Mouse (Mus musculus): Measurements from ENCODE around the gene Tacr2. TPM values are rescaled to one million over a fixed set of nuclear protein-coding genes. Genes with fewer than 3 reads are reported as not detected.

Tacr2 gene
- polyA plus RNA-seq (2014; fragmentation: Nextera tagmentation; extraction: Ambion mirVana): not detected in 2 replicates

DNA sequence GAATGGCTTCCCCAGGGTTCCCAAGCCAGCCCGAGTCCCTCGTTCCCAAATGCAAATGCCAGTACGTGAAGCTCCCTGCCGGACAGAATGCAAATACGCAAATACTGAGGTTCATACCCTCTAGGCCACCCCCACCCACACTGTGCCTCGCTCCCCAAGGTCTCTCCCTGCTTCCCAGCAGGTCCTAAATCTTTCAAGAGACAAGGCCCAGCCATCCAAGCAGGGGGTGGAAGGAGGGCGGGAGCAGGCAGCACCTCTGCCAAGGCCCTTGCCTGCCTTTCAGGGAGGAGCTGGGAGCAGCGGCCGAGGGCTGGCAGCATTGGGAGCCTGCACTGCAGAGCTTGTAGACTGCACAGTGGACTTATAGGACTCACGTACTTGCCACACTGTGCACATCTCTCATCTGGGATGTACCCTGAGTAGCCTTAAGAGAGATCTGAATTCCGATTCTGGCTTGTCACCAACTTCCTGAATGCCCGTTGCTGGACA is at the start of gene Tacr2:
TSS of gene Tacr2 (plus strand) at position 439 of the 489 bp plus-strand sequence.
- Histone ChIP-seq H3K9me3 (ENCODE audit: control insufficient read depth, low read length) (no peaks in the 10 kb centered on the region), H3K27me3 (ENCODE audit: control insufficient read depth, insufficient read depth, low read length) (no peaks in the 10 kb centered on the region), H3K9ac (ENCODE audit: low read depth, low read length) (no peak within 1 kb of the TSS), H3K4me1 (replicated peaks; ENCODE audit: control insufficient read depth, insufficient read depth, low read length) (no peaks in the 10 kb centered on the region), H3K4me3 (ENCODE audit: low read depth, low read length) (no peak within 1 kb of the TSS), H3K4me2 (replicated peaks; ENCODE audit: low read depth, low read length) (no peak within 1 kb of the TSS), H3K36me3 (ENCODE audit: control insufficient read depth, insufficient read depth, low read length) (no peaks in the 10 kb centered on the region), H3K27ac (ENCODE audit: low read depth, low read length) (no peak within 1 kb of the TSS; the same call in 1 of the 2 replicates)
- WGBS: 45% methylated on average over 12 of the region's 12 CpGs
- ATAC-seq (ENCODE audit: low FRiP score): no peak
- DNase-seq (ENCODE audit: low spot score): no peak

- Histone ChIP-seq H3K4me3 (ENCODE audit: low read depth, low read length) (no peak overlapping the region), H3K9me3 (ENCODE audit: control insufficient read depth, low read length) (no peaks in the 10 kb centered on the region), H3K27ac (ENCODE audit: low read depth, low read length) (no peak overlapping the region), H3K9ac (ENCODE audit: low read depth, low read length) (no peak overlapping the region), H3K4me1 (replicated peaks; ENCODE audit: control insufficient read depth, insufficient read depth, low read length) (no peaks in the 10 kb centered on the region), H3K4me2 (replicated peaks; ENCODE audit: low read depth, low read length) (no peak overlapping the region), H3K27me3 (ENCODE audit: control insufficient read depth, insufficient read depth, low read length) (no peaks in the 10 kb centered on the region), H3K36me3 (ENCODE audit: control insufficient read depth, insufficient read depth, low read length) (no peaks in the 10 kb centered on the region)
- WGBS: 79% methylated on average over 6 of the region's 6 CpGs
- DNase-seq (ENCODE audit: low spot score) (no peak), ATAC-seq (ENCODE audit: low FRiP score) (no peak)
These were observed 49.7 kb upstream of the Tacr2 start for GRCm38 (mm10) chr10:62202574-62202973.

GRCm38 (mm10) chr10:62208241-62208896 is 43.9 kb upstream of the Tacr2 start:
- H3K27ac ChIP-seq (ENCODE audit: low read depth, low read length): 0 out of 2 replicates have a peak overlapping the region, but pooled peaks have one; percentile 25
- WGBS: 50% methylated on average over 10 of the region's 10 CpGs
- ATAC-seq (ENCODE audit: low FRiP score): peak; percentile 78

GRCm38 (mm10) chr10:62211310-62211709 is 40.9 kb upstream of the Tacr2 start:
- Histone ChIP-seq H3K27ac (ENCODE audit: low read depth, low read length) (no peak overlapping the region), H3K9me3 (ENCODE audit: control insufficient read depth, low read length) (no peaks in the 10 kb centered on the region), H3K4me2 (replicated peaks; ENCODE audit: low read depth, low read length) (no peak overlapping the region), H3K27me3 (ENCODE audit: control insufficient read depth, insufficient read depth, low read length) (no peaks in the 10 kb centered on the region), H3K36me3 (ENCODE audit: control insufficient read depth, insufficient read depth, low read length) (no peaks in the 10 kb centered on the region), H3K4me3 (ENCODE audit: low read depth, low read length) (no peak overlapping the region), H3K9ac (ENCODE audit: low read depth, low read length) (no peak overlapping the region), H3K4me1 (replicated peaks; ENCODE audit: control insufficient read depth, insufficient read depth, low read length) (no peaks in the 10 kb centered on the region)
- 62% methylated on average over 6 of the region's 6 CpGs for WGBS
- no peak for ATAC-seq (ENCODE audit: low FRiP score)
- no peak for DNase-seq (ENCODE audit: low spot score)

More at GRCm38 (mm10) chr10:62208241-62208896, 43.9 kb upstream of the Tacr2 start:
- peak; percentile 43 for DNase-seq (ENCODE audit: low spot score)
- Histone ChIP-seq H3K4me2 (replicated peaks; ENCODE audit: low read depth, low read length) (no peak overlapping the region), H3K4me3 (ENCODE audit: low read depth, low read length) (no peak overlapping the region), H3K27me3 (ENCODE audit: control insufficient read depth, insufficient read depth, low read length) (no peaks in the 10 kb centered on the region), H3K9ac (ENCODE audit: low read depth, low read length) (no peak overlapping the region), H3K4me1 (replicated peaks; ENCODE audit: control insufficient read depth, insufficient read depth, low read length) (no peaks in the 10 kb centered on the region), H3K9me3 (ENCODE audit: control insufficient read depth, low read length) (no peaks in the 10 kb centered on the region), H3K36me3 (ENCODE audit: control insufficient read depth, insufficient read depth, low read length) (no peaks in the 10 kb centered on the region)

GRCm38 (mm10) chr10:62215169-62215616 is 37.0 kb upstream of the Tacr2 start:
- DNase-seq (ENCODE audit: low spot score) (no peak), ATAC-seq (ENCODE audit: low FRiP score) (no peak)
- 74% methylated on average over 5 of the region's 5 CpGs for WGBS
- Histone ChIP-seq H3K4me2 (replicated peaks; ENCODE audit: low read depth, low read length) (no peak overlapping the region), H3K9ac (ENCODE audit: low read depth, low read length) (no peak overlapping the region), H3K9me3 (ENCODE audit: control insufficient read depth, low read length) (no peaks in the 10 kb centered on the region), H3K36me3 (ENCODE audit: control insufficient read depth, insufficient read depth, low read length) (no peaks in the 10 kb centered on the region), H3K4me1 (replicated peaks; ENCODE audit: control insufficient read depth, insufficient read depth, low read length) (no peaks in the 10 kb centered on the region; the same call in 1 of the 2 replicates), H3K4me3 (ENCODE audit: low read depth, low read length) (no peak overlapping the region), H3K27me3 (ENCODE audit: control insufficient read depth, insufficient read depth, low read length) (no peaks in the 10 kb centered on the region), H3K27ac (ENCODE audit: low read depth, low read length) (no peak overlapping the region)

GRCm38 (mm10) chr10:62215633-62216032 is 36.6 kb upstream of the Tacr2 start:
- Histone ChIP-seq H3K27me3 (ENCODE audit: control insufficient read depth, insufficient read depth, low read length) (no peaks in the 10 kb centered on the region), H3K9me3 (ENCODE audit: control insufficient read depth, low read length) (no peaks in the 10 kb centered on the region), H3K36me3 (ENCODE audit: control insufficient read depth, insufficient read depth, low read length) (no peaks in the 10 kb centered on the region), H3K4me2 (replicated peaks; ENCODE audit: low read depth, low read length) (no peak overlapping the region), H3K27ac (ENCODE audit: low read depth, low read length) (no peak overlapping the region), H3K4me3 (ENCODE audit: low read depth, low read length) (no peak overlapping the region), H3K4me1 (replicated peaks; ENCODE audit: control insufficient read depth, insufficient read depth, low read length) (no peaks in the 10 kb centered on the region; the same call in 1 of the 2 replicates), H3K9ac (ENCODE audit: low read depth, low read length) (no peak overlapping the region)
- no peak for ATAC-seq (ENCODE audit: low FRiP score)
- WGBS: 97% methylated on average over 8 of the region's 8 CpGs
- no peak for DNase-seq (ENCODE audit: low spot score)

- DNase-seq (ENCODE audit: low spot score): peak; percentile 46
- Histone ChIP-seq H3K27ac (ENCODE audit: low read depth, low read length) (peak overlapping the region; percentile 79), H3K9ac (ENCODE audit: low read depth, low read length) (no peak overlapping the region), H3K4me2 (replicated peaks; ENCODE audit: low read depth, low read length) (no peak overlapping the region), H3K27me3 (ENCODE audit: control insufficient read depth, insufficient read depth, low read length) (no peaks in the 10 kb centered on the region), H3K4me1 (replicated peaks; ENCODE audit: control insufficient read depth, insufficient read depth, low read length) (no peaks in the 10 kb centered on the region; the same call in 1 of the 2 replicates), H3K4me3 (ENCODE audit: low read depth, low read length) (no peak overlapping the region), H3K36me3 (ENCODE audit: control insufficient read depth, insufficient read depth, low read length) (no peaks in the 10 kb centered on the region), H3K9me3 (ENCODE audit: control insufficient read depth, low read length) (no peaks in the 10 kb centered on the region)
- 47% methylated on average over 5 of the region's 5 CpGs for WGBS
- peak; percentile 79 for ATAC-seq (ENCODE audit: low FRiP score)
These were observed 35.6 kb upstream of the Tacr2 start for GRCm38 (mm10) chr10:62216595-62216994.

DNA sequence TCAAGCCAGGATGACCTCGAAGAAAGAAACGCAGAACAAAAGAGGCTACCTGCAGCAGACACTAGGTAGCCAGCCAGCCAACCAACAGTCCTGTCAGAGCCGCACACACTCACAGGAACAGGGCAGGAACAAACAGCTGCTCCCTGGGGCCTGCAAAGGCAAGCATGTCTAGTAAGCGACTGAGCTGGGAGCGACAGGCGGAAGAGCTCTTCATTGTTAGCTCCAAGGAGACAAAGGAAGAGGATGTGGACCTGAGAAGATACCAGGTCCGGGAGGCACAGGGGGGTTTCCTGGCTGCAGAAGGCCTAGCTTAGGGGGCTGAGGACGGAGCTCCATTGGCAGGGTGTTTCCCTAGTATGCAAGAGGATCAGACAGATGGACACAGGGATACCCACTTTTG is 35.0 kb upstream of the Tacr2 start:
- peak overlapping the region; percentile 79 for H3K27ac ChIP-seq (ENCODE audit: low read depth, low read length)
- peak; percentile 39 for DNase-seq (ENCODE audit: low spot score)

More for the DNA sequence above, 35.0 kb upstream of the Tacr2 start:
- 52% methylated on average over 8 of the region's 8 CpGs for WGBS
- no peaks in the 10 kb centered on the region; the same call in 1 of the 2 replicates for H3K4me1 ChIP-seq (replicated peaks; ENCODE audit: control insufficient read depth, insufficient read depth, low read length)
- no peaks in the 10 kb centered on the region for H3K27me3 ChIP-seq (ENCODE audit: control insufficient read depth, insufficient read depth, low read length)
- H3K9ac ChIP-seq (ENCODE audit: low read depth, low read length): no peak overlapping the region
- H3K4me2 ChIP-seq (replicated peaks; ENCODE audit: low read depth, low read length): no peak overlapping the region
- H3K4me3 ChIP-seq (ENCODE audit: low read depth, low read length): no peak overlapping the region
- no peaks in the 10 kb centered on the region for H3K9me3 ChIP-seq (ENCODE audit: control insufficient read depth, low read length)
- H3K36me3 ChIP-seq (ENCODE audit: control insufficient read depth, insufficient read depth, low read length): no peaks in the 10 kb centered on the region
- ATAC-seq (ENCODE audit: low FRiP score): 0 out of 2 replicates have a peak, but pooled peaks have one; percentile 41

Data from hindbrain, embryonic 11.5 days (tissue).